Mouse (Mus musculus): ENCODE measurements around the gene Tuba4a.
"Not testable (repeated sequence)": the region's sequence is repeated elsewhere in the genome, so short reads cannot be mapped to it uniquely, and the experiment has no call there.

The Tuba4a gene

GRCm38 (mm10) chr1:75236117-75237050 lies 16.7 kb upstream of the Tuba4a start, which contains the start of gene Dnajb2:
Dnajb2 (plus strand) TSS chr1:75236406.
- DNase-seq (ENCODE audit: low spot score), result peak; percentile 88

GRCm38 (mm10) chr1:75234606-75235005 lies 14.9 kb upstream of the Tuba4a start:
- peak; percentile 81 for DNase-seq (ENCODE audit: low spot score)

GRCm38 (mm10) chr1:75232489-75232888 lies 12.8 kb upstream of the Tuba4a start:
- DNase-seq (ENCODE audit: low spot score), result not testable (repeated sequence)

GRCm38 (mm10) chr1:75231664-75232152 lies 12.0 kb upstream of the Tuba4a start, which contains the start of gene A630095N17Rik:
A630095N17Rik (minus strand) TSS chr1:75232102.
- no peak for DNase-seq (ENCODE audit: low spot score)

- no peak for DNase-seq (ENCODE audit: low spot score)
Measured at GRCm38 (mm10) chr1:75231224-75231623, 11.6 kb upstream of the Tuba4a start.

GRCm38 (mm10) chr1:75230335-75230994 lies 10.8 kb upstream of the Tuba4a start:
- no peak for DNase-seq (ENCODE audit: low spot score)

GRCm38 (mm10) chr1:75229158-75229557 lies 9.5 kb upstream of the Tuba4a start:
- no peak for DNase-seq (ENCODE audit: low spot score)

GRCm38 (mm10) chr1:75227653-75228052 lies 8.0 kb upstream of the Tuba4a start:
- no peak for DNase-seq (ENCODE audit: low spot score)

- DNase-seq (ENCODE audit: low spot score), result no peak
Measured at GRCm38 (mm10) chr1:75226138-75226537, 6.5 kb upstream of the Tuba4a start.

GRCm38 (mm10) chr1:75225473-75225872 lies 5.8 kb upstream of the Tuba4a start:
- DNase-seq (ENCODE audit: low spot score), result no peak

GRCm38 (mm10) chr1:75223532-75223931 lies 3.9 kb upstream of the Tuba4a start:
- DNase-seq (ENCODE audit: low spot score), result no peak

- peak; percentile 41 for DNase-seq (ENCODE audit: low spot score)
Measured at GRCm38 (mm10) chr1:75222926-75223325, 3.3 kb upstream of the Tuba4a start.

GRCm38 (mm10) chr1:75221538-75221937 lies 1.9 kb upstream of the Tuba4a start:
- no peak for DNase-seq (ENCODE audit: low spot score)

- DNase-seq (ENCODE audit: low spot score), result peak; percentile 97
Measured at GRCm38 (mm10) chr1:75219078-75219477, 587 bp downstream of the Tuba4a start.

- DNase-seq (ENCODE audit: low spot score), result peak; percentile 64
Measured at GRCm38 (mm10) chr1:75218227-75219001, 1.3 kb downstream of the Tuba4a start.

- DNase-seq (ENCODE audit: low spot score), result no peak
Measured at GRCm38 (mm10) chr1:75217893-75218226, 1.8 kb downstream of the Tuba4a start.

GRCm38 (mm10) chr1:75216797-75217585 lies 2.7 kb downstream of the Tuba4a start:
- DNase-seq (ENCODE audit: low spot score), result no peak

- DNase-seq (ENCODE audit: low spot score), result no peak
Measured at GRCm38 (mm10) chr1:75215785-75216184, 3.9 kb downstream of the Tuba4a start.

GRCm38 (mm10) chr1:75214886-75215285 lies 4.8 kb downstream of the Tuba4a start:
- DNase-seq (ENCODE audit: low spot score), result no peak

GRCm38 (mm10) chr1:75214442-75214841 lies 5.2 kb downstream of the Tuba4a start:
- DNase-seq (ENCODE audit: low spot score), result no peak

- DNase-seq (ENCODE audit: low spot score), result peak; percentile 34
Measured at GRCm38 (mm10) chr1:75213096-75213495, 6.6 kb downstream of the Tuba4a start.

Measured in T-cell, adult 2 months (primary cell).